Mouse (Mus musculus): ENCODE data around the gene Tmem86a. TPM values are rescaled to one million over a fixed set of nuclear protein-coding genes. Genes with fewer than 3 reads are reported as not detected.

The Tmem86a gene
- total and polyA plus RNA-seq, 3 experiments, result 0.30 to 2.0 (median 0.82) TPM

GRCm38 (mm10) chr7:47001125-47001899 lies 49.1 kb upstream of the Tmem86a start:
- dilution Hi-C loops (cut with MboI; ENCODE audit: extremely low pct_ligation_motif_present, extremely low pct_unique_long_range_greater_than_20kb, low sequenced_read_pairs), result no loop called here
- Histone ChIP-seq H3K36me3 (replicated peaks in 1 of 2; ENCODE audit: control insufficient read depth in 1 of 2, insufficient read depth in 1 of 2, low read length in 1 of 2) (peaks cover 18 to 52% of the 10 kb centered on the region in 2 experiments), H3K9me3 (replicated peaks; ENCODE audit: low read length) (no peaks in the 10 kb centered on the region), H3K4me3 (replicated peaks in 1 of 3; ENCODE audit: low read depth in 2 of 3, low read length in 2 of 3, poor library complexity in 1 of 3) (no peak overlapping the region), H3K27ac (ENCODE audit: insufficient read depth, low read depth) (no peak overlapping the region), H3K79me2 (replicated peaks; ENCODE audit: control insufficient read depth, extremely low read depth, insufficient read depth, poor library complexity, severe bottlenecking) (peaks cover 66% of the 10 kb centered on the region), H3K4me2 (ENCODE audit: insufficient read depth, low read depth, poor library complexity, severe bottlenecking) (no peak overlapping the region), H3K9ac (ENCODE audit: insufficient read depth, low read depth) (no peak overlapping the region), H3K27me3 (replicated peaks) (no peaks in the 10 kb centered on the region), H3K4me1 (ENCODE audit: control insufficient read depth in 1 of 2, insufficient read depth in 2 of 2) (peaks cover 20 to 86% of the 10 kb centered on the region in 2 experiments)
- DNase-seq (ENCODE audit: extremely low read depth), result no peak
- TF ChIP-seq EP300 (IDR thresholded peaks at IDR 0.05; ENCODE audit: low read length), result no peak
- TF ChIP-seq JUN (IDR thresholded peaks at IDR 0.05; ENCODE audit: insufficient read depth, low read depth, low read length), result no peak
- no peak for TF ChIP-seq TCF12 (IDR thresholded peaks at IDR 0.05; ENCODE audit: low read depth, low read length)
- no peak for TF ChIP-seq GABPA (IDR thresholded peaks at IDR 0.05; ENCODE audit: insufficient replicate concordance, low read depth, low read length)
- no peak for TF ChIP-seq JUND (conservative IDR thresholded peaks at IDR 0.05; ENCODE audit: low read depth, low read length)
- TF ChIP-seq RAD21 (IDR thresholded peaks at IDR 0.05; ENCODE audit: low read depth, low read length), result no peak
- TF ChIP-seq PAX5 (IDR thresholded peaks at IDR 0.05; ENCODE audit: low read length), result no peak
- no peak for TF ChIP-seq E2F4 (IDR thresholded peaks at IDR 0.05; ENCODE audit: insufficient replicate concordance, low read depth, low read length)
- TF ChIP-seq BHLHE40 (IDR thresholded peaks at IDR 0.05; ENCODE audit: low read depth, low read length), result no peak
- TF ChIP-seq MAZ (IDR thresholded peaks at IDR 0.05; ENCODE audit: low read depth, low read length), result no peak
- no peak for TF ChIP-seq USF2 (conservative IDR thresholded peaks at IDR 0.05; ENCODE audit: low read depth, low read length)
- no peak for TF ChIP-seq CHD1 (IDR thresholded peaks at IDR 0.05; ENCODE audit: low read depth, low read length)
- no peak for TF ChIP-seq IRF4 (IDR thresholded peaks at IDR 0.05; ENCODE audit: low read depth, low read length)
- TF ChIP-seq USF1 (IDR thresholded peaks at IDR 0.05; ENCODE audit: low read depth, low read length), result no peak
- TF ChIP-seq SIN3A (IDR thresholded peaks at IDR 0.05; ENCODE audit: low read length), result no peak
- in situ Hi-C loops (cut with MboI; ENCODE audit: low pct_ligation_motif_present, low pct_unique_long_range_greater_than_20kb, low sequenced_read_pairs), result no loop called here

GRCm38 (mm10) chr7:47001900-47002275 lies 48.5 kb upstream of the Tmem86a start:
- DNase-seq (ENCODE audit: extremely low read depth), result no peak
- Histone ChIP-seq H3K9me3 (replicated peaks; ENCODE audit: low read length) (no peaks in the 10 kb centered on the region), H3K4me3 (replicated peaks in 1 of 3; ENCODE audit: low read depth in 2 of 3, low read length in 2 of 3, poor library complexity in 1 of 3) (no peak overlapping the region), H3K79me2 (replicated peaks; ENCODE audit: control insufficient read depth, extremely low read depth, insufficient read depth, poor library complexity, severe bottlenecking) (peaks cover 68% of the 10 kb centered on the region), H3K4me2 (ENCODE audit: insufficient read depth, low read depth, poor library complexity, severe bottlenecking) (no peak overlapping the region), H3K4me1 (ENCODE audit: control insufficient read depth in 1 of 2, insufficient read depth in 2 of 2) (peaks cover 20 to 83% of the 10 kb centered on the region in 2 experiments), H3K36me3 (replicated peaks in 1 of 2; ENCODE audit: control insufficient read depth in 1 of 2, insufficient read depth in 1 of 2, low read length in 1 of 2) (peaks cover 17 to 46% of the 10 kb centered on the region in 2 experiments), H3K27me3 (replicated peaks) (no peaks in the 10 kb centered on the region), H3K9ac (ENCODE audit: insufficient read depth, low read depth) (no peak overlapping the region), H3K27ac (ENCODE audit: insufficient read depth, low read depth) (no peak overlapping the region)
- TF ChIP-seq ZKSCAN1 (IDR thresholded peaks at IDR 0.05; ENCODE audit: borderline replicate concordance, low read depth, low read length) (no peak), NRF1 (IDR thresholded peaks at IDR 0.05; ENCODE audit: low read depth, low read length) (no peak), SIN3A (IDR thresholded peaks at IDR 0.05; ENCODE audit: low read length) (no peak), MAFK (IDR thresholded peaks at IDR 0.05; ENCODE audit: insufficient replicate concordance, low read length) (no peak), JUND (conservative IDR thresholded peaks at IDR 0.05; ENCODE audit: low read depth, low read length) (no peak)
- dilution Hi-C loops (cut with MboI; ENCODE audit: extremely low pct_ligation_motif_present, extremely low pct_unique_long_range_greater_than_20kb, low sequenced_read_pairs), result no loop called here
- in situ Hi-C loops (cut with MboI; ENCODE audit: low pct_ligation_motif_present, low pct_unique_long_range_greater_than_20kb, low sequenced_read_pairs), result no loop called here

All from CH12.LX (cell line).